Mouse (Mus musculus) forebrain, embryonic 13.5 days (tissue): ENCODE results near the gene Poldip2. TPM values are rescaled to one million over a fixed set of nuclear protein-coding genes. Genes with fewer than 3 reads are reported as not detected.
A peak's percentile ranks its signal among the peaks of the same experiment; 100 is the strongest.

Experiments used
- ATAC-seq: fragments of 200-750 bp; cut with Nextera tagmentation; 2 replicates; pipeline ENCODE4 v1.8.0; 2017
- H3K27ac ChIP-seq: fragments of 300-500 bp; sonication (generic); 2 replicates; pipeline ENCODE4 v1.5.1; 2015; ENCODE audit warnings: inconsistent platforms, mild to moderate bottlenecking, moderate library complexity
- H3K27me3 ChIP-seq: fragments of 300-500 bp; sonication (generic); 2 replicates; pipeline ENCODE4 v1.6.1; 2015; ENCODE audit warnings: mild to moderate bottlenecking, inconsistent platforms
- H3K36me3 ChIP-seq: fragments of 300-500 bp; sonication (generic); 2 replicates; pipeline ENCODE4 v1.6.1; 2015; ENCODE audit warnings: mild to moderate bottlenecking, inconsistent platforms; ENCODE audit not compliant: poor library complexity, severe bottlenecking
- H3K4me1 ChIP-seq: fragments of 300-500 bp; sonication (generic); 2 replicates; pipeline ENCODE4 v1.6.1; 2015; ENCODE audit warnings: inconsistent platforms
- H3K4me2 ChIP-seq: fragments of 300-500 bp; sonication (generic); 2 replicates; pipeline ENCODE4 v1.6.1; 2015; ENCODE audit warnings: inconsistent platforms, mild to moderate bottlenecking, moderate library complexity
- H3K4me3 ChIP-seq: fragments of 300-500 bp; sonication (generic); 2 replicates; pipeline ENCODE4 v1.5.1; 2015; ENCODE audit warnings: mild to moderate bottlenecking, inconsistent platforms
- H3K9ac ChIP-seq: fragments of 300-500 bp; sonication (generic); 2 replicates; pipeline ENCODE4 v1.6.1; 2015; ENCODE audit warnings: mild to moderate bottlenecking, inconsistent platforms
- H3K9me3 ChIP-seq: fragments of 300-500 bp; sonication (generic); replicated peaks from 2 replicates; pipeline ENCODE4 v1.6.1; 2016; ENCODE audit warnings: inconsistent platforms
- WGBS: fragments of 180-500 bp; shearing (Covaris S2); methylation state at CpG from one replicate; pipeline ENCODE4 v1.1.7; 2015; 5-methylcytosine and 5-hydroxymethylcytosine counted together
- polyA plus RNA-seq: library from polyadenylated mRNA; unstranded; fragments of >200 nt; fragmentation: Nextera tagmentation; extraction: Ambion mirVana; gene quantifications from 2 replicates; pipeline ENCODE4 v1.2.1, GENCODE M21; 2015

The Poldip2 gene
- polyA plus RNA-seq, 1 experiment from 2014 or later: 170 TPM

DNA sequence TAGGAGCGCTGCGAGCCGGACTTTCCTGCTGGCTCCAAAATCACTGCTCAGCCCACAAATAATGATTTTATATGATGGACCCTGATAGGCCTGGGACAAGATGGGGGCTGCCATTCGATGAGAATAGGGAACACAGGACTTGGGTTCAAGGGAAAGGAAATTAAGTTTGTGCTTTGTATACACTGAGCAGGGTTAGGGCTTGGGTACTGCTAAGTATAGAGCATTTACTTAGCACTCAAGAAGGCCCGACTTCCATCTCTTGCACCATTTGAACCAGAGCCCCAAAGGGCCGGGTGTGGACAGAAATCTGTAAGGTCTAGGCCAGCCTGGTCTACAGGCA, 39.0 kb downstream of the Poldip2 start:
- Histone ChIP-seq H3K4me2 (peak overlapping the region; percentile 80), H3K4me3 (peak overlapping the region; percentile 62), H3K9ac (peak overlapping the region; percentile 65), H3K9me3 (no peaks in the 10 kb centered on the region), H3K4me1 (peaks cover 27% of the 10 kb centered on the region), H3K36me3 (0 out of 2 replicates have a peak, but pooled peaks cover 5% of the 10 kb centered on the region), H3K27ac (peak overlapping the region; percentile 81), H3K27me3 (no peaks in the 10 kb centered on the region)
- ATAC-seq: peak; percentile 57
- WGBS: 34% methylated on average over 6 of the region's 6 CpGs

DNA sequence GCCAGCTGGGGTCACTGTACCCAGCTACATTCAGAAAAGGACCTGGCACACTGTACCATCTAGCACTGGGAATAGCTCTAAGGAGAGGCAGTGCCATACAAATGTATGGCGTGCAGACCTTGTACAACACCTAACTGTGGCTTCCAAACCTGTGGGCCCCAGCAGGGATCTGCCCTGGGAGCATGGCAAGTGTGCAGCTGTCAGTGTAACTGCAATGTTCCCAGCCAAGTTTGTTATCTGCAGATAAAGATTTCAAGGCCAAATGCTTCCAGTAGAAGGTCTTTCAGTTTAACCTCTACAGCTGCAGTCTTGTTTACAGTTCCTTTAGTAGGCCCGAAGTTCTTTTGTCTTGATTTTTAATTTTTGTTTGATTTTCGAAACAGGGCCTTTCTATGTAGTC, 43.6 kb downstream of the Poldip2 start:
- Histone ChIP-seq H3K9ac (no peak overlapping the region), H3K36me3 (0 out of 2 replicates have a peak, but pooled peaks cover 5% of the 10 kb centered on the region), H3K4me2 (no peak overlapping the region), H3K9me3 (no peaks in the 10 kb centered on the region), H3K27ac (no peak overlapping the region), H3K4me1 (peaks cover 3% of the 10 kb centered on the region; the same call in 1 of the 2 replicates), H3K27me3 (no peaks in the 10 kb centered on the region), H3K4me3 (no peak overlapping the region)
- ATAC-seq: no peak
- 84% methylated on average over 3 of the region's 3 CpGs for WGBS

DNA sequence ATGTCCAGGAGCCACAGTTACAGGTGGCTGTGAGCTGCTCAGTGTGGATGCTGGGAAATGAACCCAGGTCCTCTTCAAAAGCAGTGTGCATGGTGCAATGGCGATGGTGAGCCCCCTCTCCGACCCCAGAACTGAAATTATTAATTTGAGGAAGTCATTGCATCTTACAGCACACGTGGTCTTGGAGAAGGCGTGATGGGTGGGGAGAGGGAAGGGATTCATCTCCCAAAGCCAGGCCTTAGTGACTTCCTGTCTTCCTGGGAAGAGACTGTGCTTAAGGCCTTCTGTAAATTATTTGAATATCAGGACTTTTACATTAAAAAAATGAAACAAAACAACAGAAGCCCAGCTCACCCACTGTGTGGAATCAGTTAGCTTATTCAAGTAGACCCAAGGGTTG, 44.1 kb downstream of the Poldip2 start:
- Histone ChIP-seq H3K4me2 (no peak overlapping the region), H3K27me3 (no peaks in the 10 kb centered on the region), H3K9ac (no peak overlapping the region), H3K27ac (no peak overlapping the region), H3K4me3 (no peak overlapping the region), H3K36me3 (0 out of 2 replicates have a peak, but pooled peaks cover 5% of the 10 kb centered on the region), H3K4me1 (peaks cover 2% of the 10 kb centered on the region; the same call in 1 of the 2 replicates), H3K9me3 (no peaks in the 10 kb centered on the region)
- no peak for ATAC-seq
- WGBS: 88% methylated on average over 4 of the region's 4 CpGs

DNA sequence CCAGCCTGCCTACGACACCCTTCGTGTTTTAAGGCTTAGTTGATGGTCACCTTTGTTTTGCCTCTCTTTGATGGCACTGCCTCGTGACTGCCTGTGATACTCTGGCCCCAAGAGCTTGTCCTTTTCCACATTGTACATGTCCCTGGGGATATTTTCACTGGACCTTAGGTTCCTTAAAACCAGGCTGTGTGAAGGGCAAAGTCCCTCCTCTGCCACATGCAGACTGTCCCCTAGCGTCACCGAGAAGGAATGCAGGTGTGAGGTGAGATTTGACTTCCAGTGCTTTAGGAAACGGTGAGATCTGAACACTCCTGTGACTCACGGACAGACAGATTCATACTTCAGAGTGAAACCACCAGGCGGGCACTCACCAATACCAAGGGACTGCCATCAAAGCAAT, 45.2 kb downstream of the Poldip2 start:
- H3K4me1 ChIP-seq: no peaks in the 10 kb centered on the region
- no peak overlapping the region for H3K4me3 ChIP-seq
- 0 out of 2 replicates have a peak, but pooled peaks cover 5% of the 10 kb centered on the region for H3K36me3 ChIP-seq
- no peaks in the 10 kb centered on the region for H3K9me3 ChIP-seq
- H3K9ac ChIP-seq: peak overlapping the region; percentile 34; the same call in 1 of the 2 replicates
- no peaks in the 10 kb centered on the region for H3K27me3 ChIP-seq
- WGBS: 55% methylated on average over 8 of the region's 8 CpGs
- H3K4me2 ChIP-seq: no peak overlapping the region
- no peak for ATAC-seq
- H3K27ac ChIP-seq: no peak overlapping the region

DNA sequence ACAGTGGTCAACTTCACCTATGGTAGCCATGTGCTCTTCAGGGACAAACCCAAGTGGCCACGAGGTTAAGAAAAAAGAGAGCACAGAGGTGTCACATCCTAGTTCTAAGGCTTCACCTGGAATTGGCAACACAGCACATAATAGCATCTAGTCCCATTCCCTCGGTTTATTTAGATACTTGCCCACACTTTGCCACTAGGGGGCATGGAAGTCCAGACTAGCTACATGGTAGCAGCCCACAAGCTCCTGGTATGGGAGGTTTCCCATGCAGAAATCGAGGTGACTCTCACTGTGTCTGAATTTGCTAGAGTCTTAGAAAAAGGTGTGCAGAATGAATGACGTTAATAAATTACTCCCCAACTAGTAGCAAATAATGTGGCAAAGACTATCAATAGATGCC, 48.5 kb downstream of the Poldip2 start:
- Histone ChIP-seq H3K27me3 (no peaks in the 10 kb centered on the region), H3K4me2 (no peak overlapping the region), H3K36me3 (peaks cover 2% of the 10 kb centered on the region; the same call in 1 of the 2 replicates), H3K4me3 (no peak overlapping the region), H3K9me3 (no peaks in the 10 kb centered on the region), H3K9ac (no peak overlapping the region), H3K4me1 (no peaks in the 10 kb centered on the region), H3K27ac (no peak overlapping the region)
- WGBS: 21% methylated on average over 4 of the region's 4 CpGs
- peak; percentile 76; the same call in 1 of the 2 replicates for ATAC-seq

DNA sequence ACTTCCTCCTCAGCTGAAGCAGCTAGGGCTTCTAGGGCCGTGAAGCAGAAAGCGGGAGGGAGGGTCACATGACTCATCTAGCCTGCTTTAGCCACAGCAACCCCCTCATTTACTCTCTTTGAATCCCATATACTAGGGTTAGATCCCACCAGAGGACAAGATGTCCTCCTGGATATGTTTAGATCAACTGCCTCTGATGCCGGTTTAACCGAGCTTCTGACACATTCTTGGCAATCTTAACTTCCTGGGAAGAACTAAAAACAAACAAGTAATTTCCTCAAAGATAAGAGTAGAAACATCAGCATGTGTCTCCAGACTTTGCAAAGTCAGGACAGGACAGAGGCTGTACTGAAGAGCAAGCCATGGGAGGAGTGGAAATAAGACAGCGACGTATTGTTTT, 54.8 kb downstream of the Poldip2 start:
- 87% methylated on average over 6 of the region's 6 CpGs for WGBS
- H3K36me3 ChIP-seq: peaks cover 38% of the 10 kb centered on the region
- H3K4me1 ChIP-seq: no peaks in the 10 kb centered on the region
- H3K4me2 ChIP-seq: no peak overlapping the region
- H3K27ac ChIP-seq: no peak overlapping the region
- no peak overlapping the region for H3K9ac ChIP-seq
- H3K9me3 ChIP-seq: no peaks in the 10 kb centered on the region
- H3K4me3 ChIP-seq: no peak overlapping the region
- H3K27me3 ChIP-seq: no peaks in the 10 kb centered on the region
- ATAC-seq: no peak

DNA sequence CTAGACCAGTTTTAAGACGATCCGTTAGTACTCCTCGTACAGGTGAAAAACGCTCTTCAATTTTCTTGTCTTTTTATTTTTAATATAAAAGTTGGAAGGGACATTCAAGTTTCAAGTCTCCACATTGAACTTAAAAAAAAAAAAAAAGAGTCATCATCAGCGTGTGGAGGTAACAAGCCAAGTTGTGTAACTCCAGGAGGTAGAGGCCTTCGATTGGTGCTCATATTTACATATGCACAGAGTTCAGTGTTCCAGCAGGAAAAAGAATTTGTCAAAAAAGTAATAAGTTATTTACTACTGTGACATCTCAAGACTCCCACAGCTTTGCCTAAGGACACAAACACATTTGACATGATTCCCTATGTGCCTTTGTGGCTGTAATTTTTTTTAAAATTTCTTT, 55.6 kb downstream of the Poldip2 start:
- Histone ChIP-seq H3K4me3 (no peak overlapping the region), H3K9ac (no peak overlapping the region), H3K27ac (no peak overlapping the region), H3K36me3 (peaks cover 47% of the 10 kb centered on the region), H3K4me1 (no peaks in the 10 kb centered on the region), H3K4me2 (no peak overlapping the region), H3K9me3 (no peaks in the 10 kb centered on the region), H3K27me3 (no peaks in the 10 kb centered on the region)
- no peak for ATAC-seq
- 94% methylated on average over 6 of the region's 6 CpGs for WGBS

DNA sequence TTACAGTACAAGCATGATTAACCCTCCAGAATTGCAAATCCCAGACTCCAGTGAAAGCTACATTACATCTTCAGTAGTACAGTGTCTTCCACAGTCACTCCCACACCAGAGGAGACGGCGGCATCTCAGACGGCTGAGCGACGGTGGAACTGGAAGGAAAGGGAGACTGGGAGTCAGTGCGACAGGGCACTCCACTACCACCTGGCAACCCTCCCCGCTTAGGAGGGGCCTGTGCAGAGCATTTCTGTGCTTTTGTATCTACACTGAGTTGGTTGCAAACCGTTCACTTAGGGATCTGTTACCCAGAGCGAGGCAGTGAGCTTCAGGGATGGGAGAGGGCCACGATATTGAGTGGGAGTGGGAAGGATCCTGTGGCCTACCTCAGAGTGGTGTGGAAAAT, 56.8 kb downstream of the Poldip2 start:
- H3K4me3 ChIP-seq: no peak overlapping the region
- 87% methylated on average over 10 of the region's 10 CpGs for WGBS
- ATAC-seq: no peak
- H3K9me3 ChIP-seq: no peaks in the 10 kb centered on the region
- H3K27ac ChIP-seq: no peak overlapping the region
- peaks cover 55% of the 10 kb centered on the region for H3K36me3 ChIP-seq
- H3K4me1 ChIP-seq: no peaks in the 10 kb centered on the region
- no peak overlapping the region for H3K4me2 ChIP-seq
- no peaks in the 10 kb centered on the region for H3K27me3 ChIP-seq
- no peak overlapping the region for H3K9ac ChIP-seq

DNA sequence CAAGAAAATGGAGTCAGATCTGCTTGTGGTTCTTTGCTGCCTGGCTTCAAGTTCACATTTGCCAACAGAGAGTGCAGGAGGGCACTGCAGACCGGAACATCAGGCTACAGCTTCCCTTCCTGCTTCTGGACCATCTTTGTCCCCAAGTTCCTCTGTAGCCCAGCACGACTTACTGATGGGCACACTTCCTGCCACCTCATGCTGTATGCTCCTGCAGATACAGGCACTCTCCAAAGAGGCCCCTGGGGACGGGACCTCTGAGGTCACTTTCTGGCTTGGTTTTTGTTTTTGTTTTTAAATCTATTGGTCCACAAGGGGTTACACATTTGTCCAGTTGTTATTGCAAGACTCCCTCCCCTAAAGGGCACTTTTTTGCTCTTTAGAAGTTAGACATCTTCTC, 57.8 kb downstream of the Poldip2 start:
- no peak for ATAC-seq
- Histone ChIP-seq H3K27me3 (no peaks in the 10 kb centered on the region), H3K4me3 (no peak overlapping the region), H3K4me1 (no peaks in the 10 kb centered on the region), H3K4me2 (no peak overlapping the region), H3K9ac (no peak overlapping the region), H3K36me3 (peaks cover 62% of the 10 kb centered on the region), H3K27ac (no peak overlapping the region), H3K9me3 (no peaks in the 10 kb centered on the region)
- 91% methylated on average over 3 of the region's 3 CpGs for WGBS

DNA sequence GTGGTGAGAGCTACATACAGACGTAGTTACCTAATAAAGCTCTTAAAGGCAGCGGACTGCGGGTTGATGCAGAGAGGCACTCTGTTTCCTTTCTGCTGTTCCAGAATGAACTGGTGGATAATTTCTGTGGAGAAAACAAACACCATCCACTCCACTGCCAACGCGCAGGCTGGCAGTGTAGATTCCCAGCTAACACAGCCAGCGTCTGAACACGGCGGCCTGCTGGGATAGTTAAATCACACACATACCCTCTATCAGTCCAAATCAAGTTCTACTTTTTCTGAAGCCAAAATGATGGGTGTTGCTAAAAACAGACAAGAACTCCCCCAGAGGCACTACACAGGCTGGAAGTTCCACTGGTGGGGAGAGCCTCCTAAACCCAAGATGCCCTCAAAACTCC, 59.4 kb downstream of the Poldip2 start:
- Histone ChIP-seq H3K4me3 (no peak overlapping the region), H3K9me3 (no peaks in the 10 kb centered on the region), H3K27ac (no peak overlapping the region), H3K9ac (no peak overlapping the region), H3K4me1 (no peaks in the 10 kb centered on the region), H3K4me2 (no peak overlapping the region), H3K27me3 (no peaks in the 10 kb centered on the region), H3K36me3 (peaks cover 70% of the 10 kb centered on the region)
- ATAC-seq: no peak
- WGBS: 93% methylated on average over 8 of the region's 8 CpGs

DNA sequence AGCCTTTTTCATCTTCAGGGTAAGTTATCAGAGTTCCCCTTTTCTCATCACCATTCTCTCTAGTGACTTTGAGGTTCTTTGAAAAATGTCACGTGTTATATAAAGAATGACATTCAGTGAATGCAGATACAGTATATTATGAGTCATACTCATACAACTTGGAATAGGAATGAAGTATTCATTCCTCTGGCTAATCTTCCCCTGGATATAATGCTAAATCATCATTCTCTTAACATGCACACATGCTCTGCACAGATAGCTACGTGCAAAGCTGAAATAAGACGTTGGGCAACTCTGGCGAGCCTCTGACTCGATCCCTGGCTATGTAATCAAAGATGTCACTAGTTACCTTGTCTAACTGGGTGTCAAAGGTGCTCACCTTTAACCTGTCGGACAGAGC, 59.9 kb downstream of the Poldip2 start:
- H3K4me2 ChIP-seq: no peak overlapping the region
- no peak overlapping the region for H3K9ac ChIP-seq
- H3K27ac ChIP-seq: no peak overlapping the region
- WGBS: 93% methylated on average over 6 of the region's 6 CpGs
- H3K27me3 ChIP-seq: no peaks in the 10 kb centered on the region
- no peak for ATAC-seq
- H3K4me3 ChIP-seq: no peak overlapping the region
- peaks cover 71% of the 10 kb centered on the region for H3K36me3 ChIP-seq
- H3K4me1 ChIP-seq: no peaks in the 10 kb centered on the region
- no peaks in the 10 kb centered on the region for H3K9me3 ChIP-seq
